8 mouse cellular contexts compared by ENCODE assay signal in genomic region chr3:96500289-96500621, GRCm38 (mm10). TPM values are rescaled to one million over a fixed set of nuclear protein-coding genes. Genes with fewer than 3 reads are reported as not detected.
A peak's percentile ranks its signal among the peaks of the same experiment; 100 is the strongest.
DNase-seq lines count a peak whose midpoint lies in the region; ATAC-seq and TF ChIP-seq lines count a peak whose summit lies in the region.

No protein-coding gene starts in this region.

- TF ChIP-seq CTCF in testis, adult 2 months (IDR thresholded peaks at IDR 0.05; ENCODE audit: control insufficient read depth, insufficient read depth, insufficient replicate concordance, low read depth, low read length), result no peak

- H3K4me3 ChIP-seq in forebrain, embryonic 13.5 days, result peak overlapping the region; percentile 65
- H3K4me3 ChIP-seq in neural tube, embryonic 14.5 days (ENCODE audit: low read depth, low read length), result peak overlapping the region; percentile 78
- H3K4me3 ChIP-seq in testis, adult 2 months (ENCODE audit: control insufficient read depth, low read depth, low read length), result peak overlapping the region; percentile 91

- no peaks in the 10 kb centered on the region for H3K9me3 ChIP-seq in forebrain, embryonic 13.5 days (replicated peaks)
- H3K9me3 ChIP-seq in neural tube, embryonic 14.5 days (ENCODE audit: control insufficient read depth, low read length), result no peaks in the 10 kb centered on the region

- peak overlapping the region; percentile 85 for H3K27ac ChIP-seq in forebrain, embryonic 13.5 days
- H3K27ac ChIP-seq in neural tube, embryonic 14.5 days (ENCODE audit: low read depth, low read length), result peak overlapping the region; percentile 77
- peak overlapping the region; percentile 91 for H3K27ac ChIP-seq in testis, adult 2 months (ENCODE audit: control insufficient read depth, insufficient read depth, low read depth, low read length)

- intact Hi-C loops in heart, postnatal 10 days (cut with DNase I), result loop anchor here (2.0 kb wide), 2 partner anchors 13 to 221 kb away; no protein-coding TSS in a partner anchor

- peak overlapping the region; percentile 93 for H3K4me2 ChIP-seq in forebrain, embryonic 13.5 days
- H3K4me2 ChIP-seq in neural tube, embryonic 14.5 days (ENCODE audit: low read depth, low read length), result peak overlapping the region; percentile 97

- peak overlapping the region; percentile 75 for H3K9ac ChIP-seq in forebrain, embryonic 13.5 days
- peak overlapping the region; percentile 65 for H3K9ac ChIP-seq in neural tube, embryonic 14.5 days (replicated peaks; ENCODE audit: low read depth, low read length)

- ATAC-seq in cerebellum, adult (ENCODE audit: insufficient number of reproducible peaks, low FRiP score, low TSS enrichment), result peak; percentile 32; the same call in 1 of the 2 replicates
- peak; percentile 82 for ATAC-seq in forebrain, embryonic 13.5 days
- peak; percentile 85 for ATAC-seq in neural tube, embryonic 14.5 days (ENCODE audit: low read depth)

- no peaks in the 10 kb centered on the region for H3K36me3 ChIP-seq in forebrain, embryonic 13.5 days (ENCODE audit: poor library complexity, severe bottlenecking)
- H3K36me3 ChIP-seq in neural tube, embryonic 14.5 days (ENCODE audit: control insufficient read depth, insufficient read depth, low read length), result no peaks in the 10 kb centered on the region
- no peaks in the 10 kb centered on the region for H3K36me3 ChIP-seq in testis, adult 2 months (ENCODE audit: control insufficient read depth, insufficient read depth, low read length)

- peaks cover 17% of the 10 kb centered on the region for H3K4me1 ChIP-seq in forebrain, embryonic 13.5 days
- H3K4me1 ChIP-seq in neural tube, embryonic 14.5 days (ENCODE audit: control insufficient read depth, insufficient read depth, low read length), result 0 out of 2 replicates have a peak, but pooled peaks cover 8% of the 10 kb centered on the region
- peaks cover 2% of the 10 kb centered on the region; the same call in 1 of the 2 replicates for H3K4me1 ChIP-seq in testis, adult 2 months (ENCODE audit: control insufficient read depth, insufficient read depth, low read length)

- DNase-seq in ES-CJ7 (ENCODE audit: low read depth, low spot score), result peak; percentile 91
- peak; percentile 96 to 97 for DNase-seq in heart, postnatal 10 days
- DNase-seq in layer of hippocampus, adult 18-20 months (ENCODE audit: low spot score in 2 of 2), result peak; percentile 92 to 99
- DNase-seq in lung, adult 18-20 months, result peak; percentile 94 to 95

- WGBS in forebrain, embryonic 13.5 days, result under 1% methylated on average over 17 of the region's 17 CpGs
- under 1% methylated on average over 17 of the region's 17 CpGs for WGBS in neural tube, embryonic 14.5 days

- TF ChIP-seq POLR2A in testis, adult 2 months (IDR thresholded peaks at IDR 0.05; ENCODE audit: control insufficient read depth, low read depth, low read length), result no peak

- no peaks in the 10 kb centered on the region for H3K27me3 ChIP-seq in forebrain, embryonic 13.5 days
- no peaks in the 10 kb centered on the region for H3K27me3 ChIP-seq in neural tube, embryonic 14.5 days (ENCODE audit: control insufficient read depth, insufficient read depth, low read length)
- no peaks in the 10 kb centered on the region for H3K27me3 ChIP-seq in testis, adult 2 months (ENCODE audit: control insufficient read depth, insufficient read depth, low read length)

RNA-seq across cellular contexts. Expression of gene Hfe2, which starts 24.7 kb away (rescaled TPM):
- polyA plus RNA-seq in forebrain, embryonic 13.5 days (2015; fragmentation: Nextera tagmentation; extraction: Ambion mirVana), result 0.25 and 0.36 TPM in 2 replicates
- total RNA-seq in heart, postnatal 10 days (2021), result 100 to 1,000 TPM; 149 to 172 TPM
- under 1 TPM; 0.25 to 0.30 TPM for total RNA-seq in layer of hippocampus, adult 18-20 months (2021)
- 1.3 and 2.0 TPM in 2 replicates for polyA plus RNA-seq in neural tube, embryonic 14.5 days (2014; fragmentation: Nextera tagmentation; extraction: Ambion mirVana)
- 7.8 and 9.0 TPM in 2 replicates for polyA plus RNA-seq in testis, adult 2 months (2012; rRNA removed)

RNA-seq across cellular contexts. Expression of gene BC107364, which starts 48.1 kb away (rescaled TPM):
- polyA plus RNA-seq in forebrain, embryonic 13.5 days (2015; fragmentation: Nextera tagmentation; extraction: Ambion mirVana), result not detected in 2 replicates
- total RNA-seq in heart, postnatal 10 days (2021), result not detected
- not detected for total RNA-seq in layer of hippocampus, adult 18-20 months (2021)
- polyA plus RNA-seq in neural tube, embryonic 14.5 days (2014; fragmentation: Nextera tagmentation; extraction: Ambion mirVana), result not detected in 2 replicates
- 4.7 and 5.5 TPM in 2 replicates for polyA plus RNA-seq in testis, adult 2 months (2012; rRNA removed)

RNA-seq across cellular contexts. Expression of gene Txnip, which starts 57.5 kb away (rescaled TPM):
- 49.1 and 51.0 TPM in 2 replicates for polyA plus RNA-seq in forebrain, embryonic 13.5 days (2015; fragmentation: Nextera tagmentation; extraction: Ambion mirVana)
- 1,000 to 10,000 TPM in 1 of 2 experiments, 100 to 1,000 TPM in 1; 618 to 1,152 TPM for total RNA-seq in heart, postnatal 10 days (2021)
- total RNA-seq in layer of hippocampus, adult 18-20 months (2021), result 10 to 100 TPM; 28.1 to 34.8 TPM
- 48.9 and 75.6 TPM in 2 replicates for polyA plus RNA-seq in neural tube, embryonic 14.5 days (2014; fragmentation: Nextera tagmentation; extraction: Ambion mirVana)
- polyA plus RNA-seq in testis, adult 2 months (2012; rRNA removed), result 73.8 and 75.5 TPM in 2 replicates

Comparison
In these comparisons a context has a peak if more than half of its experiments do, and no peak if none do; other contexts are left out.
1. Peak in every context shown above with its lines: DNase-seq, ATAC-seq, H3K4me3 ChIP-seq and H3K27ac ChIP-seq.
2. ATAC-seq: peak in every context shown above with its lines; median percentile 85 in neural tube, embryonic 14.5 days; 82 in forebrain, embryonic 13.5 days; 32 in cerebellum, adult.